Comparison of ENCODE assay signal across 23 mouse cellular contexts in the genomic region with DNA sequence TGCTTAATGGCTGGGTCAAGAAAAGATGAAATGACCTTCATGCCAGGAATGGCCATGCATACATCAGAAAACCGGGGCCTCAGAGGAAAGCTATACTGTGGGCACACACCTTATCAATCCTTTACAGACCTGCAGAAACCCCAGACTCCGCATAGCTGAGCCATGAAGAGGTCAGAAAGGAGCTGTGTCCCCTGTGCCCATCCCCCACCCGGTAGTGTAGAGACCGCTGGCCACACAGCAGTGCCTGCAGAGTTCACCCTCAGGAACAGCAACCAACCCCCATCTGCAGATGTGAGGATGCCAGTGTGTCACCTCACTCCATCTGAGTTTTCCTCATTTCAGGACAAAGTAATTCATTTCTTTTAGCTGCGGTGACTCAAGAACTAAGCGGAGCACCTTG. TPM values are rescaled to one million over a fixed set of nuclear protein-coding genes. Genes with fewer than 3 reads are reported as not detected.
A peak's percentile ranks its signal among the peaks of the same experiment; 100 is the strongest.
DNase-seq lines count a peak whose midpoint lies in the region; ATAC-seq and TF ChIP-seq lines count a peak whose summit lies in the region.
"Had no signal": no experiment of that assay in that cellular context is flagged by ENCODE, and none has a peak within 500 bp of the region (broad histone marks: within the 10 kb centered on the region; RNA-seq: fewer than 3 reads in every experiment).

No protein-coding gene starts in this region.

- no peaks in the 10 kb centered on the region for H3K27me3 ChIP-seq in forebrain, postnatal 0 days (ENCODE audit: insufficient read depth, low read length)
- H3K27me3 ChIP-seq in forebrain, embryonic 10.5 days (ENCODE audit: poor library complexity, severe bottlenecking), result peaks cover 8% of the 10 kb centered on the region; the same call in 1 of the 2 replicates
- H3K27me3 ChIP-seq in midbrain, embryonic 13.5 days, result no peaks in the 10 kb centered on the region
- H3K27me3 ChIP-seq in midbrain, embryonic 16.5 days (ENCODE audit: control insufficient read depth, insufficient read depth, low read depth, low read length), result no peaks in the 10 kb centered on the region; the same call in 1 of the 2 replicates

- no peaks in the 10 kb centered on the region for H3K36me3 ChIP-seq in forebrain, postnatal 0 days (ENCODE audit: insufficient read depth)
- no peaks in the 10 kb centered on the region for H3K36me3 ChIP-seq in forebrain, embryonic 10.5 days (replicated peaks)
- no peaks in the 10 kb centered on the region for H3K36me3 ChIP-seq in midbrain, embryonic 13.5 days
- H3K36me3 ChIP-seq in midbrain, embryonic 16.5 days (ENCODE audit: control insufficient read depth, insufficient read depth, low read length), result no peaks in the 10 kb centered on the region
- H3K36me3 ChIP-seq: limb, embryonic 15.5 days; midbrain, embryonic 12.5 days had no signal

- H3K4me1 ChIP-seq in forebrain, postnatal 0 days (ENCODE audit: insufficient read depth), result peaks cover 15% of the 10 kb centered on the region; the same call in 1 of the 2 replicates
- H3K4me1 ChIP-seq in forebrain, embryonic 10.5 days, result peaks cover 15% of the 10 kb centered on the region
- H3K4me1 ChIP-seq in midbrain, embryonic 13.5 days (replicated peaks), result peaks cover 13% of the 10 kb centered on the region
- peaks cover 13% of the 10 kb centered on the region for H3K4me1 ChIP-seq in midbrain, embryonic 16.5 days (ENCODE audit: control insufficient read depth, insufficient read depth, low read length)

- H3K4me3 ChIP-seq in forebrain, postnatal 0 days (ENCODE audit: low read depth, low read length), result no peak overlapping the region
- no peak overlapping the region for H3K4me3 ChIP-seq in forebrain, embryonic 10.5 days
- H3K4me3 ChIP-seq in midbrain, embryonic 13.5 days (replicated peaks), result no peak overlapping the region
- H3K4me3 ChIP-seq in midbrain, embryonic 16.5 days (ENCODE audit: low read depth, low read length), result no peak overlapping the region
- H3K4me3 ChIP-seq: gastrocnemius, adult 2 months; limb, embryonic 15.5 days had no signal

- no peak for TF ChIP-seq CTCF in forebrain, postnatal 0 days (IDR thresholded peaks at IDR 0.05; ENCODE audit: low read depth)

- H3K27ac ChIP-seq in forebrain, postnatal 0 days (ENCODE audit: low read depth, low read length), result no peak overlapping the region
- H3K27ac ChIP-seq in forebrain, embryonic 10.5 days, result no peak overlapping the region
- H3K27ac ChIP-seq in midbrain, embryonic 13.5 days, result no peak overlapping the region
- no peak overlapping the region for H3K27ac ChIP-seq in midbrain, embryonic 16.5 days (ENCODE audit: low read length)
- H3K27ac ChIP-seq: forebrain, embryonic 13.5 days; gastrocnemius, adult 2 months; limb, embryonic 15.5 days had no signal

- no peak for ATAC-seq in forebrain, postnatal 0 days
- 0 out of 2 replicates have a peak, but pooled peaks have one; percentile 27 for ATAC-seq in midbrain, embryonic 13.5 days
- ATAC-seq in midbrain, embryonic 16.5 days, result no peak
- ATAC-seq: liver, postnatal 0 days had no signal

- no peak overlapping the region for H3K9ac ChIP-seq in forebrain, postnatal 0 days
- no peak overlapping the region for H3K9ac ChIP-seq in midbrain, embryonic 13.5 days (replicated peaks)
- H3K9ac ChIP-seq in midbrain, embryonic 16.5 days (ENCODE audit: low read depth, low read length), result no peak overlapping the region
- H3K9ac ChIP-seq: forebrain, embryonic 13.5 days; limb, embryonic 15.5 days; liver, postnatal 0 days; midbrain, embryonic 12.5 days had no signal

- DNase-seq in forebrain, postnatal 0 days, result no peak
- no peak for DNase-seq in forebrain, embryonic 10.5 days (ENCODE audit: extremely low spot score, low spot score)
- peak; percentile 21 for DNase-seq in neural tube, embryonic 10.5 days (ENCODE audit: extremely low spot score, low spot score)
- no peak for DNase-seq in adrenal gland, adult 8-10 months
- no peak for DNase-seq in layer of hippocampus, postnatal 36 days
- DNase-seq: adrenal gland, postnatal 25 days; gastrocnemius, adult 2 months; heart, adult 11 months; heart, postnatal 10 days; liver, postnatal 0 days; lung, postnatal 36 days had no signal

- peak overlapping the region; percentile 42; the same call in 1 of the 2 replicates for H3K4me2 ChIP-seq in forebrain, postnatal 0 days (ENCODE audit: low read depth)
- peak overlapping the region; percentile 43; the same call in 1 of the 2 replicates for H3K4me2 ChIP-seq in midbrain, embryonic 13.5 days (replicated peaks)
- H3K4me2 ChIP-seq in midbrain, embryonic 16.5 days (ENCODE audit: low read length), result no peak overlapping the region; the same call in 1 of the 2 replicates
- H3K4me2 ChIP-seq: limb, embryonic 15.5 days had no signal

- no peaks in the 10 kb centered on the region for H3K9me3 ChIP-seq in forebrain, postnatal 0 days (ENCODE audit: low read length)
- no peaks in the 10 kb centered on the region for H3K9me3 ChIP-seq in forebrain, embryonic 10.5 days
- no peaks in the 10 kb centered on the region for H3K9me3 ChIP-seq in midbrain, embryonic 13.5 days
- no peaks in the 10 kb centered on the region for H3K9me3 ChIP-seq in midbrain, embryonic 16.5 days (replicated peaks; ENCODE audit: control insufficient read depth, low read length, poor library complexity, severe bottlenecking)
- H3K9me3 ChIP-seq: forebrain, embryonic 13.5 days; limb, embryonic 15.5 days; midbrain, embryonic 12.5 days had no signal

- WGBS in forebrain, postnatal 0 days, result 65% methylated on average over 6 of the region's 6 CpGs
- WGBS in forebrain, embryonic 10.5 days, result 65% methylated on average over 6 of the region's 6 CpGs
- WGBS in midbrain, embryonic 13.5 days, result 70% methylated on average over 6 of the region's 6 CpGs
- 63% methylated on average over 6 of the region's 6 CpGs for WGBS in midbrain, embryonic 16.5 days

RNA-seq across cellular contexts. Expression of a gene that starts 39.5 kb away (rescaled TPM):
- not detected in 2 replicates for total RNA-seq in forebrain, postnatal 0 days (2014; rRNA removed)
- not detected in 2 replicates for polyA plus RNA-seq in forebrain, postnatal 0 days (2015; fragmentation: Nextera tagmentation; extraction: Ambion mirVana)
- polyA plus RNA-seq in forebrain, embryonic 10.5 days (2016; fragmentation: Nextera tagmentation; extraction: Ambion mirVana), result not detected in 2 replicates
- polyA plus RNA-seq in midbrain, embryonic 13.5 days (2015; fragmentation: Nextera tagmentation; extraction: Ambion mirVana), result not detected in 2 replicates
- polyA plus RNA-seq in midbrain, embryonic 16.5 days (2015; fragmentation: Nextera tagmentation; extraction: Ambion mirVana), result not detected in 2 replicates
- total RNA-seq in adrenal gland, adult 8-10 months (2022), result not detected
- not detected for total RNA-seq in layer of hippocampus, postnatal 36 days (2021)
- total RNA-seq: adrenal gland, postnatal 25 days; common myeloid progenitor, adult 5-6 weeks; gastrocnemius, adult 2 months; heart, postnatal 10 days; layer of hippocampus, postnatal 25 days; left cerebral cortex, postnatal 25 days; neutrophil, adult 5-6 weeks had no signal
- polyA plus RNA-seq: forebrain, embryonic 13.5 days; intestine, embryonic 14.5 days; kidney, embryonic 14.5 days; limb, embryonic 15.5 days; liver, postnatal 0 days; midbrain, embryonic 12.5 days; small intestine, adult 2 months had no signal
